Mouse (Mus musculus): ENCODE results near the gene Id3.
A peak's percentile ranks its signal among the peaks of the same experiment; 100 is the strongest.

Id3 gene

GRCm38 (mm10) chr4:136123792-136124161, 19.5 kb upstream of the Id3 start:
- DNase-seq (ENCODE audit: low read depth, low spot score): no peak

- no peak for DNase-seq (ENCODE audit: low read depth, low spot score)
Measured at GRCm38 (mm10) chr4:136124581-136124980, 18.7 kb upstream of the Id3 start.

- DNase-seq (ENCODE audit: low read depth, low spot score): no peak
Measured at GRCm38 (mm10) chr4:136125458-136125857, 17.8 kb upstream of the Id3 start.

- DNase-seq (ENCODE audit: low read depth, low spot score): no peak
Measured at GRCm38 (mm10) chr4:136126019-136126418, 17.3 kb upstream of the Id3 start.

- DNase-seq (ENCODE audit: low read depth, low spot score): no peak
Measured at GRCm38 (mm10) chr4:136127670-136128069, 15.6 kb upstream of the Id3 start.

- DNase-seq (ENCODE audit: low read depth, low spot score): no peak
Measured at GRCm38 (mm10) chr4:136129842-136130241, 13.5 kb upstream of the Id3 start.

- DNase-seq (ENCODE audit: low read depth, low spot score): no peak
Measured at GRCm38 (mm10) chr4:136133801-136134200, 9.5 kb upstream of the Id3 start.

- DNase-seq (ENCODE audit: low read depth, low spot score): no peak
Measured at GRCm38 (mm10) chr4:136134418-136134977, 8.8 kb upstream of the Id3 start.

- DNase-seq (ENCODE audit: low read depth, low spot score): no peak
Measured at GRCm38 (mm10) chr4:136134978-136135873, 8.1 kb upstream of the Id3 start.

GRCm38 (mm10) chr4:136135874-136136728, 7.2 kb upstream of the Id3 start:
- DNase-seq (ENCODE audit: low read depth, low spot score): no peak

GRCm38 (mm10) chr4:136139326-136140110, 3.8 kb upstream of the Id3 start:
- DNase-seq (ENCODE audit: low read depth, low spot score): no peak

GRCm38 (mm10) chr4:136140327-136141250, 2.7 kb upstream of the Id3 start:
- peak; percentile 68 for DNase-seq (ENCODE audit: low read depth, low spot score)

GRCm38 (mm10) chr4:136142267-136143192, 767 bp upstream of the Id3 start:
- no peak for DNase-seq (ENCODE audit: low read depth, low spot score)

- DNase-seq (ENCODE audit: low read depth, low spot score): peak; percentile 83
Measured at GRCm38 (mm10) chr4:136144126-136144926, 1.0 kb downstream of the Id3 start.

- no peak for DNase-seq (ENCODE audit: low read depth, low spot score)
Measured at GRCm38 (mm10) chr4:136144927-136145292, 1.6 kb downstream of the Id3 start.

GRCm38 (mm10) chr4:136145362-136145885, 2.1 kb downstream of the Id3 start:
- no peak for DNase-seq (ENCODE audit: low read depth, low spot score)

GRCm38 (mm10) chr4:136145991-136146711, 2.9 kb downstream of the Id3 start:
- DNase-seq (ENCODE audit: low read depth, low spot score): no peak
